Mouse (Mus musculus): Measurements from ENCODE around the gene Gm13276.
"Not testable (repeated sequence)": the region's sequence is repeated elsewhere in the genome, so short reads cannot be mapped to it uniquely, and the experiment has no call there.

DNA sequence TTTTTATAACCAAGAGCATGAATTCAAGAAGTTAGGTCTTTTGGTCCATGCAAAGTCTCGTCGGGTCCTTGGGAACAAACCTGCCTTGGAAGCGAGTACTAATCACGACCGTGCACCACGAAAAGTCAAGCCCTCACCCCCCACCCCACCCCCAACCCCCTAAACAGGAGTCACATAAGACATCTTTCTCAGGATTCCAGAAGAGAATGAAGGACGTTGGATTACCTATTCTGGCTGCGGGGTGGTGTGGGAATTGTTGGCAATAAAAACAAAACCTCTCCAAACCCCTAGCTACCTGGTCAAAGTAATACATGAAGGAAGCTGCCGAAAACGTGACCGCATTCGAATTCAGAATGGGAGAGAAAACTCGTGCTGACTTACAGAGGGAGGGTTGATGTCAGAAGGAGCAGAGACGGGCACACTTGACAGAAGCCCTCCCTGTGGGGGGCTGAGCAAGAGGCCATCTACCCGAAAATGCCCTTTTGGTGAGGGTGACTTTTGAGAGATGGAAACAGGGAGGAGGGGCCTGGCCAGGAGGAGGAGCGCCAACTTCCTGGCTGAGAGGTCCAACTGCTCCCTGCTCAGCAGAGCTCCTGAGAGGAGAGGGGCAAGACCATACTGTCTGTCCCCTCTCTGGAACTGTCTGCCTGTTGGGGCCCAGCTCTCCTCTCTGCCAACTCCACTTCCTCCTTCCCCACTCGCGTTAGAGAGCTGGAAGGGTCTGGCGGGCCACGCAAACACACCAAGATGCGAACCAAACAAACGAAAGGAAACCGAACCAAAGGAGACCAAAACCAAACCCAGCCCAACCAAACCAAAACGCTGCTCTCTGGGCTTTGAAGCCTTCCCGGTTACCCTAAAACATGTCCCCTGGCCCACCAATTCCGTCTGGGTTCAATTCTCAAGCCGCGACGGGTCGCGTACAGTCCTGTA is 28.7 kb upstream of the Gm13276 start:
- TF ChIP-seq CTCF (IDR thresholded peaks at IDR 0.05; ENCODE audit: extremely low read depth, insufficient read depth, insufficient read length, insufficient replicate concordance); POLR2A (IDR thresholded peaks at IDR 0.05; ENCODE audit: low read depth, low read length): not testable (repeated sequence)

Data from spleen, adult 2 months (tissue).